Mouse (Mus musculus) forebrain, embryonic 11.5 days (tissue): ENCODE results near the gene Cd81. TPM values are rescaled to one million over a fixed set of nuclear protein-coding genes. Genes with fewer than 3 reads are reported as not detected.

Source experiments
- ATAC-seq: fragments of 200-750 bp; cut with Nextera tagmentation; replicated peaks from 2 replicates; pipeline ENCODE4 v1.8.0; 2017; ENCODE audit warnings: moderate TSS enrichment; ENCODE audit not compliant: low FRiP score
- DNase-seq: peaks from one replicate; pipeline ENCODE4 v3.0.0-alpha.2; 2017; ENCODE audit warnings: low spot score
- H3K27ac ChIP-seq: fragments of 300-500 bp; sonication (generic); 2 replicates; pipeline ENCODE4 v1.5.1; 2014; ENCODE audit warnings: low read depth, low read length
- H3K27me3 ChIP-seq: fragments of 300-500 bp; sonication (generic); 2 replicates; pipeline ENCODE4 v1.6.1; 2014; ENCODE audit warnings: mild to moderate bottlenecking, low read length, mixed read lengths; ENCODE audit not compliant: control insufficient read depth, insufficient read depth
- H3K36me3 ChIP-seq: fragments of 300-500 bp; sonication (generic); 2 replicates; pipeline ENCODE4 v1.6.1; 2014; ENCODE audit warnings: mild to moderate bottlenecking, low read length, moderate library complexity, mixed read lengths; ENCODE audit not compliant: control insufficient read depth, insufficient read depth
- H3K4me1 ChIP-seq: fragments of 300-500 bp; sonication (generic); replicated peaks from 2 replicates; pipeline ENCODE4 v1.6.1; 2014; ENCODE audit warnings: low read length, mixed read lengths; ENCODE audit not compliant: control insufficient read depth, insufficient read depth
- H3K4me2 ChIP-seq: fragments of 300-500 bp; sonication (generic); 2 replicates; pipeline ENCODE4 v1.6.1; 2014; ENCODE audit warnings: low read depth, mild to moderate bottlenecking, low read length, moderate library complexity, mixed read lengths; ENCODE audit not compliant: severe bottlenecking
- H3K4me3 ChIP-seq: fragments of 300-500 bp; sonication (generic); 2 replicates; pipeline ENCODE4 v1.5.1; 2014; ENCODE audit warnings: low read depth, low read length
- H3K9ac ChIP-seq: fragments of 300-500 bp; sonication (generic); 2 replicates; pipeline ENCODE4 v1.6.1; 2014; ENCODE audit warnings: low read length
- H3K9me3 ChIP-seq: fragments of 300-500 bp; sonication (generic); 2 replicates; pipeline ENCODE4 v1.6.1; 2016; ENCODE audit warnings: low read length, mixed read lengths; ENCODE audit not compliant: control insufficient read depth
- whole genome bisulfite sequencing: fragments of 180-500 bp; shearing (Covaris S2); extraction: QIAGEN DNeasy Blood & Tissue Kit; methylation state at CpG from one replicate; pipeline ENCODE4 v1.1.7; 2014; 5-methylcytosine and 5-hydroxymethylcytosine counted together
- polyA plus RNA-seq: library from polyadenylated mRNA; unstranded; fragments of >200 nt; fragmentation: Nextera tagmentation; extraction: Ambion mirVana; gene quantifications from 2 replicates; pipeline ENCODE4 v1.2.1, GENCODE M21; 2014

Cd81 gene
- polyA plus RNA-seq, result 216 and 246 TPM in 2 replicates

- Histone ChIP-seq H3K4me2 (peak within 1 kb of the TSS; percentile 88), H3K27me3 (no peaks in the 10 kb centered on the region), H3K4me3 (peak within 1 kb of the TSS; percentile 64), H3K4me1 (peaks cover 15% of the 10 kb centered on the region), H3K27ac (peak within 1 kb of the TSS; percentile 20; the same call in 1 of the 2 replicates), H3K9ac (peak within 1 kb of the TSS; percentile 82), H3K36me3 (no peaks in the 10 kb centered on the region), H3K9me3 (no peaks in the 10 kb centered on the region)
- peak; percentile 91 for DNase-seq
- ATAC-seq, result peak; percentile 80
- under 1% methylated on average over 37 of the region's 37 CpGs for WGBS
Measured at GRCm38 (mm10) chr7:143052626-143053007, at the start of gene Cd81. Cd81 (plus strand) TSS chr7:143052739.

DNA sequence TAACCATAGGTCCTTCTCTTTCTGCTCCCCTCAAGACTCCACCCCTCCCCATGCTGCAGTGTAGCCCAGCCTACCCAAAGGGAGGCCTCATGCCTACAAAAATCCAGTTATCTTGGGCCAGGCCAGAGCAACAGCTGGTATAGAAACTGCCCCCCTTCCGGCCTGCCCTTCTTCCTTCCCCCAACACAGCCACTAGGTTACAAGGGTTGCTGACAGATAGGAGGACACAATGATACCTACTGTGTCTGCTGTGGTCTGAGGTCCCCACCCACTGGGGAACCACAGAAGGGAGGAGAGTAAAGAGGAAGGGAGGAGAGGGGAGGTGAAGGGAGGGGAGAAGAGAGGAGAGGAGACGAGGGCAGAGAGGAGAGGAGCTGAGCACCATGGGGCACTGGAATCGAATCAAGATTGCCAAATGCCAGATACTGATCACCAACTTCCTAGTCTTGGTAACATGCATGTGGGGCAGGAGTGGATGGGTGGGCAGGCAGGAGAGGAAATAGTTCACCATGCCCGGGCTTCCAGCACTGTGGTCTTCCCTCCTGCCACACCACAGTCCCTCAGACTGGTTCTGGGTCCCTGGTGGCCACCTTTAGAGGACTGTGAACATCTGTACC lies 47.7 kb upstream of the Cd81 start, which contains the start of gene Tspan32:
Gene Tspan32 (plus strand): TSS at position 320 of the 617 bp plus-strand sequence.
- H3K27me3 ChIP-seq, result no peaks in the 10 kb centered on the region
- 86% methylated on average over 4 of the region's 4 CpGs for WGBS

DNA sequence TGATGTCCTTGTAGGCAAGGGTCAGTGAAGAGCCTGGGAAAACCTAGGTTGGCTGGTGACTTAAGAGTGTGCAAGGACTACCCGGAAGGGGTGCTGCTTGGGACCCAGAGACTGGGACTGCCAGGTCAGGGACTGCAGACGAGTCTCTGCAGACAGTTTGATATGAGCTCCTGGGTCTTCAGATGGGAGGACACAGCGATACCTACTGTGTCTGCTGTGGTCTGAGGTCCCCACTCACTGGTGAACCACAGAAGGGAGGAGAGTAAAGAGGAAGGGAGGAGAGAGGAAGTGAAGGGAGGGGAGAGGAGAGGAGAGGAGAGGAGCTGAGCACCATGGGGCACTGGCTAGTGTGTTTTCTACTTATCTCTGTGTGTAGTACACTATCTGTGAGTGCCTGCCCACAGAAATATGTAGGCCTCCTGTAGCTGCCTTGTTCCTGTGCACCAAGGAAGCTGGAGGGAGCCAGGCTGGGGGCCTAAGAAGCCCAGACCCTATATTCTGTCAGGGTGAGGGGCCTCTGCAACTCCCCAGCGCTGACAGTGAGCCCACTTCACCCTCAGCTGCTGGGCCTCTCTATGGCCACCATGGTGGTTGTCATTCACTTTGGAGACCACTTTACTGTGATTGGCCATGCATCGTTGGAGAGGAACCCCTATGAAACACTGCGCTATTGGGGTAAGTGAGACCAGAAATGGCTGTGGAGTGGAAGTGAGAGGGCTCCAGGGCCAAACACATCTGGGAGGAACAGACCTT lies 47.0 kb upstream of the Cd81 start:
- DNase-seq, result no peak
- Histone ChIP-seq H3K4me1 (0 out of 2 replicates have a peak, but pooled peaks cover 4% of the 10 kb centered on the region), H3K4me2 (no peak overlapping the region), H3K27ac (peak overlapping the region; percentile 59), H3K27me3 (no peaks in the 10 kb centered on the region), H3K4me3 (no peak overlapping the region), H3K9me3 (no peaks in the 10 kb centered on the region), H3K9ac (no peak overlapping the region), H3K36me3 (no peaks in the 10 kb centered on the region)
- ATAC-seq, result no peak
- 89% methylated on average over 6 of the region's 6 CpGs for WGBS

More for the DNA sequence above, 47.7 kb upstream of the Cd81 start, which contains the start of gene Tspan32:
- 0 out of 2 replicates have a peak, but pooled peaks cover 4% of the 10 kb centered on the region for H3K4me1 ChIP-seq
- H3K9me3 ChIP-seq, result no peaks in the 10 kb centered on the region
- ATAC-seq (peak; percentile 35; the same call in 1 of the 2 replicates), DNase-seq (no peak)
- H3K36me3 ChIP-seq, result no peaks in the 10 kb centered on the region
- H3K9ac ChIP-seq, result no peak within 1 kb of the TSS
- H3K4me3 ChIP-seq, result no peak within 1 kb of the TSS
- H3K4me2 ChIP-seq, result no peak within 1 kb of the TSS
- peak within 1 kb of the TSS; percentile 59 for H3K27ac ChIP-seq

- ATAC-seq (no peak), DNase-seq (no peak)
- Histone ChIP-seq H3K27ac (0 out of 2 replicates have a peak overlapping the region, but pooled peaks have one; percentile 6), H3K4me3 (no peak overlapping the region), H3K27me3 (no peaks in the 10 kb centered on the region), H3K4me1 (0 out of 2 replicates have a peak, but pooled peaks cover 4% of the 10 kb centered on the region), H3K9me3 (no peaks in the 10 kb centered on the region), H3K4me2 (no peak overlapping the region), H3K9ac (no peak overlapping the region), H3K36me3 (no peaks in the 10 kb centered on the region)
- WGBS, result 68% methylated on average over 2 of the region's 2 CpGs
Measured at GRCm38 (mm10) chr7:143006097-143006755, 46.3 kb upstream of the Cd81 start.

DNA sequence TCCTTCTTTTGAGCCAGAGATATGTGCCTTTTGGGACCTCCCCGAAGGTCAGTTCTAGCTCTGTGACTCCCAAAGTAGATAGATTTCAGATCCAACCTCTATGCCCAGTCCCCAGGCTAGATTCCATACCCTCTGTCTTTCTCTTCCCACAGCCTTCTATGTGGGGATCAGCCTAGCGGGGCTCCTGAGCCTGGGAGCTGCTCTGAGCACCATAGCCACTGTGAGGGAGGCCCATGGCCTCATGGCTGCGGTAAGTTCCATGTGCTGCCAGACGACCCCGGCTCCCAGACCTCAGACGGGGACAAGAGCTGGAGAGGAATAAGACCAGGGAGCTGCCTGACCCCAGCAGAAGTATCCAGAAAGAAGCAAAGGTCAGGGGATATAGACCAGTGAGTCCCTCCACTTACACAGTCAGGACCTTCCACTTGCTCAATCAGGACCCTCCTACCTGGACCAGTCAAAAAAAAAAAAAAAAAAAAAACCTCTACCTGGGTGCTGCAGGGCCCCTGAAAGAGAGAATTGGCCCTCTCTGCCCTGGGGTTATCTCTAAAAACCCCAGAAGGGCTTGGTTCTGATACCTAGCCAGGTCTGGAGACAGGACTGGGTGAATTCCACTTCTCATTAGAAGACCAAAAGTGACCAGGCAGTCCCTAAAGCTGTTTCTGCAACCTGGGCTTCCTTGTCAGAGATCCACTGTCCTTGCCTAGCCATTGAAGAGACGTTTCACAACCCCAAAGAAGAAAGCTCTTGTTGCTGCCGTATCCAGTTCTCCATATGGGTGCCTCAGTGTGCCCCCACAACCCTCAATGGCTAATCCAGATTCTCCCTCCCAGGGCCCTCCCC lies 45.6 kb upstream of the Cd81 start:
- WGBS, result 92% methylated on average over 8 of the region's 8 CpGs
- Histone ChIP-seq H3K9me3 (no peaks in the 10 kb centered on the region), H3K4me2 (peak overlapping the region; percentile 0; the same call in 1 of the 2 replicates), H3K9ac (0 out of 2 replicates have a peak overlapping the region, but pooled peaks have one; percentile 1), H3K36me3 (no peaks in the 10 kb centered on the region), H3K4me3 (no peak overlapping the region), H3K27ac (no peak overlapping the region), H3K4me1 (0 out of 2 replicates have a peak, but pooled peaks cover 4% of the 10 kb centered on the region), H3K27me3 (no peaks in the 10 kb centered on the region)
- DNase-seq (no peak), ATAC-seq (no peak)

GRCm38 (mm10) chr7:143007599-143008369 lies 44.8 kb upstream of the Cd81 start:
- Histone ChIP-seq H3K4me3 (no peak overlapping the region), H3K4me1 (0 out of 2 replicates have a peak, but pooled peaks cover 4% of the 10 kb centered on the region), H3K27me3 (no peaks in the 10 kb centered on the region), H3K9me3 (no peaks in the 10 kb centered on the region), H3K9ac (peak overlapping the region; percentile 12; the same call in 1 of the 2 replicates), H3K27ac (no peak overlapping the region), H3K4me2 (peak overlapping the region; percentile 0; the same call in 1 of the 2 replicates), H3K36me3 (no peaks in the 10 kb centered on the region)
- DNase-seq (peak; percentile 92), ATAC-seq (peak; percentile 82)
- 42% methylated on average over 17 of the region's 17 CpGs for WGBS

GRCm38 (mm10) chr7:143008370-143008926 lies 44.1 kb upstream of the Cd81 start:
- H3K27me3 ChIP-seq, result no peaks in the 10 kb centered on the region
- H3K9me3 ChIP-seq, result no peaks in the 10 kb centered on the region
- no peaks in the 10 kb centered on the region for H3K36me3 ChIP-seq
- H3K4me3 ChIP-seq, result no peak overlapping the region
- 73% methylated on average over 8 of the region's 8 CpGs for whole genome bisulfite sequencing
- no peak for DNase-seq
- 0 out of 2 replicates have a peak overlapping the region, but pooled peaks have one; percentile 9 for H3K9ac ChIP-seq
- 0 out of 2 replicates have a peak, but pooled peaks cover 4% of the 10 kb centered on the region for H3K4me1 ChIP-seq
- peak; percentile 42 for ATAC-seq
- 0 out of 2 replicates have a peak overlapping the region, but pooled peaks have one; percentile 3 for H3K4me2 ChIP-seq
- no peak overlapping the region for H3K27ac ChIP-seq
